Mouse (Mus musculus) heart, embryonic 10.5 days (tissue): Measurements from ENCODE around the gene Gm6904. TPM values are rescaled to one million over a fixed set of nuclear protein-coding genes. Genes with fewer than 3 reads are reported as not detected.

Source experiments
- DNase-seq: peaks from one replicate; pipeline ENCODE4 v3.0.0-alpha.2; 2017; ENCODE audit warnings: low spot score
- H3K27ac ChIP-seq: fragments of 300-500 bp; sonication (generic); 2 replicates; pipeline ENCODE4 v1.5.1; 2016; ENCODE audit warnings: mild to moderate bottlenecking
- H3K27me3 ChIP-seq: fragments of 300-500 bp; sonication (generic); 2 replicates; pipeline ENCODE4 v1.6.1; 2016; ENCODE audit warnings: mild to moderate bottlenecking; ENCODE audit not compliant: poor library complexity, insufficient read depth, severe bottlenecking
- H3K36me3 ChIP-seq: fragments of 300-500 bp; sonication (generic); 2 replicates; pipeline ENCODE4 v1.6.1; 2016; ENCODE audit warnings: mild to moderate bottlenecking, moderate library complexity
- H3K4me1 ChIP-seq: fragments of 300-500 bp; sonication (generic); 2 replicates; pipeline ENCODE4 v1.6.1; 2016; ENCODE audit warnings: mild to moderate bottlenecking
- H3K4me3 ChIP-seq: fragments of 300-500 bp; sonication (generic); 2 replicates; pipeline ENCODE4 v1.5.1; 2016; ENCODE audit warnings: mild to moderate bottlenecking, moderate library complexity
- H3K9me3 ChIP-seq: fragments of 300-500 bp; sonication (generic); 2 replicates; pipeline ENCODE4 v1.6.1; 2016; ENCODE audit warnings: mild to moderate bottlenecking, moderate library complexity
- WGBS: fragments of 180-500 bp; shearing (Covaris S2); methylation state at CpG from one replicate; pipeline ENCODE4 v1.1.7; 2016; 5-methylcytosine and 5-hydroxymethylcytosine counted together
- polyA plus RNA-seq: library from polyadenylated mRNA; unstranded; fragments of >200 nt; fragmentation: Nextera tagmentation; extraction: Ambion mirVana; gene quantifications from 2 replicates; pipeline ENCODE4 v1.2.1, GENCODE M21; 2016

The Gm6904 gene
- polyA plus RNA-seq, 1 experiment from 2014 or later = not detected

- Histone ChIP-seq H3K27ac (no peak overlapping the region), H3K4me1 (peaks cover 35% of the 10 kb centered on the region), H3K27me3 (no peaks in the 10 kb centered on the region), H3K4me3 (no peak overlapping the region), H3K9me3 (no peaks in the 10 kb centered on the region), H3K36me3 (peaks cover 8% of the 10 kb centered on the region; the same call in 1 of the 2 replicates)
- WGBS = 69% methylated on average over 10 of the region's 10 CpGs
- no peak for DNase-seq
Measured at GRCm38 (mm10) chr14:59205976-59206583, 53.9 kb downstream of the Gm6904 start.

GRCm38 (mm10) chr14:59205461-59205860 is 54.6 kb downstream of the Gm6904 start:
- H3K4me3 ChIP-seq = no peak overlapping the region
- H3K36me3 ChIP-seq = peaks cover 3% of the 10 kb centered on the region; the same call in 1 of the 2 replicates
- DNase-seq = no peak
- H3K27ac ChIP-seq = no peak overlapping the region
- H3K9me3 ChIP-seq = no peaks in the 10 kb centered on the region
- no peaks in the 10 kb centered on the region for H3K27me3 ChIP-seq
- H3K4me1 ChIP-seq = peaks cover 39% of the 10 kb centered on the region
- 42% methylated on average over 7 of the region's 7 CpGs for WGBS

- H3K4me3 ChIP-seq = peak overlapping the region; percentile 95
- H3K27ac ChIP-seq = peak overlapping the region; percentile 99
- no peak for DNase-seq
- H3K27me3 ChIP-seq = no peaks in the 10 kb centered on the region
- H3K36me3 ChIP-seq = no peaks in the 10 kb centered on the region
- 2% methylated on average over 21 of the region's 21 CpGs for WGBS
- H3K4me1 ChIP-seq = peaks cover 40% of the 10 kb centered on the region
- H3K9me3 ChIP-seq = no peaks in the 10 kb centered on the region
Measured at GRCm38 (mm10) chr14:59201604-59202215, 58.3 kb downstream of the Gm6904 start.

GRCm38 (mm10) chr14:59200711-59201603 is 59.1 kb downstream of the Gm6904 start, which contains the start of gene Rcbtb1:
TSS of gene Rcbtb1 (plus strand) at chr14:59201209.
- H3K4me1 ChIP-seq = peaks cover 34% of the 10 kb centered on the region
- peak; percentile 95 for DNase-seq
- no peaks in the 10 kb centered on the region for H3K9me3 ChIP-seq
- under 1% methylated on average over 95 of the region's 96 CpGs for WGBS
- peak within 1 kb of the TSS; percentile 99 for H3K27ac ChIP-seq
- H3K27me3 ChIP-seq = no peaks in the 10 kb centered on the region
- peak within 1 kb of the TSS; percentile 95 for H3K4me3 ChIP-seq
- no peaks in the 10 kb centered on the region for H3K36me3 ChIP-seq

Other genes with a start within 250 kb of the Gm6904 start
- not detected in 2 replicates for gene 1700129C05Rik, start 117.3 kb downstream of the Gm6904 start, polyA plus RNA-seq
- gene Gm5142, start 81.5 kb downstream of the Gm6904 start, polyA plus RNA-seq = not detected in 2 replicates
- gene Rcbtb1, start 59.0 kb downstream of the Gm6904 start, polyA plus RNA-seq = 36.1 and 63.3 TPM in 2 replicates
- not detected in 2 replicates for gene Phf11a, start 37.3 kb upstream of the Gm6904 start, polyA plus RNA-seq
- gene Phf11b, start 81.1 kb upstream of the Gm6904 start, polyA plus RNA-seq = 0.27 TPM in 1 of 2 replicates, not detected in the other
- gene Phf11d, start 105.3 kb upstream of the Gm6904 start, polyA plus RNA-seq = 0.21 and 0.28 TPM in 2 replicates
- 0.49 and 0.54 TPM in 2 replicates for gene Phf11c, start 135.2 kb upstream of the Gm6904 start, polyA plus RNA-seq
- 9.2 and 9.6 TPM in 2 replicates for gene Setdb2, start 180.7 kb upstream of the Gm6904 start, polyA plus RNA-seq
- 33.1 and 37.8 TPM in 2 replicates for gene Cab39l, start 180.8 kb upstream of the Gm6904 start, polyA plus RNA-seq